Mouse (Mus musculus): ENCODE data around the gene Uaca. TPM values are rescaled to one million over a fixed set of nuclear protein-coding genes. Genes with fewer than 3 reads are reported as not detected.

Gene Uaca
- polyA plus RNA-seq, 1 experiment from 2014 or later, result 15.2 TPM

GRCm38 (mm10) chr9:60821501-60821900, 27.2 kb downstream of the Uaca start:
- Histone ChIP-seq H3K36me3 (no peaks in the 10 kb centered on the region), H3K4me2 (replicated peaks) (no peak overlapping the region), H3K4me1 (no peaks in the 10 kb centered on the region), H3K27me3 (no peaks in the 10 kb centered on the region), H3K9me3 (no peaks in the 10 kb centered on the region), H3K27ac (replicated peaks) (no peak overlapping the region), H3K9ac (replicated peaks) (no peak overlapping the region), H3K4me3 (no peak overlapping the region)
- WGBS, result 59% methylated on average over 4 of the region's 4 CpGs
- ATAC-seq (replicated peaks), result no peak

- H3K27me3 ChIP-seq, result no peaks in the 10 kb centered on the region
- no peak for ATAC-seq (replicated peaks)
- no peaks in the 10 kb centered on the region for H3K36me3 ChIP-seq
- no peaks in the 10 kb centered on the region for H3K9me3 ChIP-seq
- no peak overlapping the region for H3K4me2 ChIP-seq (replicated peaks)
- WGBS, result 81% methylated on average over 6 of the region's 6 CpGs
- H3K4me1 ChIP-seq, result no peaks in the 10 kb centered on the region
- H3K27ac ChIP-seq (replicated peaks), result no peak overlapping the region
- no peak overlapping the region for H3K9ac ChIP-seq (replicated peaks)
- H3K4me3 ChIP-seq, result no peak overlapping the region
These were observed 28.3 kb downstream of the Uaca start for GRCm38 (mm10) chr9:60822681-60823080.

DNA sequence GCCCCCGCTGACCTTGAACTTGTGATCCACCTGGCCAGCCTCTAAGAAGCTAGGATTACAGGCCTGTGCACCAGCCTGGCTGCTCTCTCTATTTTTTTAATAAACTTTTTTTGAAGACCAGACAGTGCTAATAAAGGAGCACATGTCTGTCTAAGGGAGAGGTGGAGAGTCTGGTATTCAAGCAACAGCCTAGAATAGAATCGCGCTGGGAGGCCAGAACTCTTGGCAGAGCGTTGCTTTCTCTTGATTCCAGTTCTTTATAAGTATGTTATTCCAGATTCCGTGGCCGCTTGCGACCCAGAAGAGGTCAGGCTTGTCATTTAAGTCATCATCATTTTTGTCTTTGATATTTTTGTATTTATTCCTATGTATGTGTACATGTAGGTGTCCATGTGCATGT, 31.2 kb downstream of the Uaca start:
- no peaks in the 10 kb centered on the region for H3K36me3 ChIP-seq
- ATAC-seq (replicated peaks), result no peak
- no peak overlapping the region for H3K27ac ChIP-seq (replicated peaks)
- H3K27me3 ChIP-seq, result no peaks in the 10 kb centered on the region
- H3K4me1 ChIP-seq, result no peaks in the 10 kb centered on the region
- H3K4me2 ChIP-seq (replicated peaks), result no peak overlapping the region
- no peak overlapping the region for H3K4me3 ChIP-seq
- no peak overlapping the region for H3K9ac ChIP-seq (replicated peaks)
- 93% methylated on average over 7 of the region's 7 CpGs for WGBS
- no peaks in the 10 kb centered on the region for H3K9me3 ChIP-seq

GRCm38 (mm10) chr9:60826759-60827158, 32.4 kb downstream of the Uaca start:
- Histone ChIP-seq H3K9ac (replicated peaks) (no peak overlapping the region), H3K4me2 (replicated peaks) (no peak overlapping the region), H3K27ac (replicated peaks) (no peak overlapping the region), H3K4me1 (no peaks in the 10 kb centered on the region), H3K36me3 (no peaks in the 10 kb centered on the region), H3K9me3 (no peaks in the 10 kb centered on the region), H3K27me3 (no peaks in the 10 kb centered on the region), H3K4me3 (no peak overlapping the region)
- 86% methylated on average over 7 of the region's 7 CpGs for WGBS
- no peak for ATAC-seq (replicated peaks)

DNA sequence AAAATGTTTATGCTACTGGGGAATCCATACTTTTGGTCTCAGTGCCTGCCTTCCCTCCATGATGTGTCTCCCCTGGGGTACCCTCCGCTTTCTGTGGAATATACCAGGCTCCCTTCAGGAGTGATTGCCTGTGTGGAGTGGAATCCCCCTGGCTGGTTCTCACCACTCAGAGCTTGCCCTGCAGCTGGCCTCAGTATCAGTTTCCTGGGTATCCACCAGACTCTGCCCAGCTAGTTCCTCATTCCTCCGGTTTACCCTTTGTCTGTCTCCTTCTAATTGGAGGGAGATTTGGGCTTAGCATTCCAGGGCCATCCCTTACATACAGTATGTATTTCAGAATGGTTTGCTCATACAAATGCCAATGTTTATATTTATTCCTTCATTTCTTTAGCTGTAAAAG, 33.9 kb downstream of the Uaca start:
- 77% methylated on average over 2 of the region's 2 CpGs for WGBS

DNA sequence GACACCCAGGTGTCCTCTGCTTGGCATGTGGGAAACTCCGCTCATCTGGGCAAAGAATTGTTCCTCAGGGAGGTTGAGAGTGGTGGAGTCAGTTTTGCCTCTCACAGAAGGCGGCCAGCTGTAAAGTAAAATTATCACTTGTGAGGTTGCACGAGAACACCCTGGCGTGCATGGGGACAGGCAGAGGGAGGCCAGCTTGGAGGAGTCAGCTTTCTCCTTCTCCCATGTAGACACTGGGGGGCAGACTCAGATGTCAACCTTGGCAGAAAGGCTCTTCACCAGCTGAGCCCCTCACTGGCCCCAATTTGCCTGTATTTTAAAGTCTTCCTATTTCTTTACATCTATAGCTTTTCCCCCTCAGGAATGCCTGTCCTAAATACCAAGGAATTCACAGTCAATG, 35.3 kb downstream of the Uaca start:
- Histone ChIP-seq H3K36me3 (no peaks in the 10 kb centered on the region), H3K4me1 (no peaks in the 10 kb centered on the region), H3K4me2 (replicated peaks) (no peak overlapping the region), H3K4me3 (no peak overlapping the region), H3K27ac (replicated peaks) (no peak overlapping the region), H3K9me3 (no peaks in the 10 kb centered on the region), H3K9ac (replicated peaks) (no peak overlapping the region), H3K27me3 (no peaks in the 10 kb centered on the region)
- ATAC-seq (replicated peaks), result no peak
- WGBS, result 89% methylated on average over 4 of the region's 4 CpGs

More for the DNA sequence above, 33.9 kb downstream of the Uaca start:
- H3K27ac ChIP-seq (replicated peaks), result no peak overlapping the region
- H3K4me3 ChIP-seq, result no peak overlapping the region
- H3K4me2 ChIP-seq (replicated peaks), result no peak overlapping the region
- H3K27me3 ChIP-seq, result no peaks in the 10 kb centered on the region
- no peaks in the 10 kb centered on the region for H3K4me1 ChIP-seq
- H3K9ac ChIP-seq (replicated peaks), result no peak overlapping the region
- H3K36me3 ChIP-seq, result no peaks in the 10 kb centered on the region
- no peak for ATAC-seq (replicated peaks)
- no peaks in the 10 kb centered on the region for H3K9me3 ChIP-seq

GRCm38 (mm10) chr9:60830079-60830478, 35.7 kb downstream of the Uaca start:
- Histone ChIP-seq H3K4me1 (no peaks in the 10 kb centered on the region), H3K9me3 (no peaks in the 10 kb centered on the region), H3K4me3 (no peak overlapping the region), H3K27ac (replicated peaks) (no peak overlapping the region), H3K36me3 (no peaks in the 10 kb centered on the region), H3K9ac (replicated peaks) (no peak overlapping the region), H3K4me2 (replicated peaks) (no peak overlapping the region), H3K27me3 (no peaks in the 10 kb centered on the region)
- no peak for ATAC-seq (replicated peaks)
- 81% methylated on average over 3 of the region's 3 CpGs for WGBS

DNA sequence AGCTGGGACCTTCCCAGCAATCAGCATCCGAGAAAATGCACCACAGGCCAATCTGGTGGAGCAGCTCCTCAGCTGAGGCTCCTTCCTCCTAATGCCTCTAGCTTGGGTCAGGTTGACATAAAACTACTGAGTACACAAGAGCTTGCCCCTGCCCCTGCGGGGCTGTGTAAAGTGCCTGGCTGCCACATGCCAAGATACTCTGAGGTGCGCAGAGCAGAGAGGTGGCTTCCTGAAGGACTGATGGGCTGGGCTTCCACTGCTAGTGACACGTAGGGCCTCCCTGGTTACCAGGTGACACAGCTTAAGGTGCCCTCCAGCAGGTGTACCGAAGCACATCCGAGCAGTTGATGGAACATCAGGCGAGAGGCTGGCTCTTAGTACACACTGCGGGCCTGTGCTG, 37.9 kb downstream of the Uaca start:
- ATAC-seq (replicated peaks), result no peak
- H3K9ac ChIP-seq (replicated peaks), result no peak overlapping the region
- H3K4me3 ChIP-seq, result no peak overlapping the region
- H3K4me2 ChIP-seq (replicated peaks), result no peak overlapping the region
- H3K36me3 ChIP-seq, result no peaks in the 10 kb centered on the region
- H3K9me3 ChIP-seq, result no peaks in the 10 kb centered on the region
- peaks cover 7% of the 10 kb centered on the region for H3K4me1 ChIP-seq
- H3K27ac ChIP-seq (replicated peaks), result no peak overlapping the region
- no peaks in the 10 kb centered on the region for H3K27me3 ChIP-seq
- 96% methylated on average over 8 of the region's 8 CpGs for WGBS

DNA sequence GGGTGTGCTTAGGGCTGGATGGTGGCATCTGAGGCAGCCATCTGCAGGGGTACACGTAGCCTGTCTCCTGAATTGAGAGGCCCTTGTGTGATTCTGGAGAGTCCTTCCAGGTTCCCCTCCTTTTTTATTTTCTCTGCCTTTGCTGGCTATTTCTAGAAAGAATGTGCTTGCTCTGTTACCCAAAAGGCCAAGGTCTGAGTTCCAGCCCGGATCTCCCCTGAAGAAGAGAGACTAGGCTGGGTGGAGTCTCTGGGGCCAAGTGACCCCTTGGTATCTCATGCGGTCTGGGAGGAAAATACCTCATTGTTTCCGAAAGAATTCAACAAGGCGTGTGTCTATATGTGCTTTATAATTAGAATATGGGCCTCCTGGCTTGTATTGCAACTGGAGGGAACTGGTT, 41.8 kb downstream of the Uaca start:
- Histone ChIP-seq H3K4me1 (peaks cover 22% of the 10 kb centered on the region), H3K36me3 (no peaks in the 10 kb centered on the region), H3K9ac (replicated peaks) (no peak overlapping the region), H3K4me2 (replicated peaks) (no peak overlapping the region), H3K4me3 (no peak overlapping the region), H3K27me3 (no peaks in the 10 kb centered on the region), H3K27ac (replicated peaks) (no peak overlapping the region), H3K9me3 (no peaks in the 10 kb centered on the region)
- ATAC-seq (replicated peaks), result no peak
- 65% methylated on average over 5 of the region's 5 CpGs for WGBS

GRCm38 (mm10) chr9:60837078-60837448, 42.7 kb downstream of the Uaca start:
- H3K27ac ChIP-seq (replicated peaks), result no peak overlapping the region

DNA sequence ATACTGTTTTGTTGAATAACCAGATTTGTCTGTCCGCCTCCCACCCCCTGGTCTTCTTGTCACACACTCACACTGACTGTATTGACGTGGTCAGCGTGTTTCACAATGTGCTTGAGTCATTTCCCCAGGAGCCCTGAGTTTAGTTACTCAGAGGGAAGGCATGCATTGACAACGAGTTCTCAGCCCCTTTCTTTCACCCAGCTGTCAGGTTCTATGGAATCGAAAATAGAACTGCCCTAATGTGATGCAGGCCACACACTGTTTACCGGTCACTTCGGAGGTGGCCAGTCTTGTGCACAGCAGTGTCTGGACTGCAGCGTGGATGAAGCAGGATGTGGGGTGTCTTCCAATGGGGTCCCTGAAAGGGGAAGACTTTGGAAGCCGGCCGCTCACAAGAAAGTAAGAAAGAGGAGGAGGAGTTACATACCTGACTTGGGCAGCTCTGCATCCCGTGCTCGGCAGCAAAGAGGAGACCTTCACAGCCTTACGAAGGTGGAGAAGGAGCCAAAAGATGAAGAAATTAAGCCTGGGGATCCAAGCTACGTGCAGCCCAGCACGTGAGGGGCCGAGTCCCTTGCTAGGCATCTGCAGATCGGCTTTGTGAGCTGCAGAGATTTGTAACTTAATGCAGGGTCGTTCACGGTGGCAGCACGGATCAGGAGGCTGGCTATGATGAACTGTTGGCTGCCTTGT, 43.3 kb downstream of the Uaca start:
- H3K9me3 ChIP-seq, result no peaks in the 10 kb centered on the region
- peak overlapping the region; percentile 44 for H3K4me2 ChIP-seq (replicated peaks)
- no peaks in the 10 kb centered on the region for H3K27me3 ChIP-seq
- 2% methylated on average over 20 of the region's 20 CpGs for WGBS
- peaks cover 22% of the 10 kb centered on the region for H3K4me1 ChIP-seq
- no peaks in the 10 kb centered on the region for H3K36me3 ChIP-seq
- ATAC-seq (replicated peaks), result 0 out of 2 replicates have a peak, but pooled peaks have one; percentile 38
- peak overlapping the region; percentile 18 for H3K4me3 ChIP-seq
- peak overlapping the region; percentile 29 for H3K9ac ChIP-seq (replicated peaks)
- H3K27ac ChIP-seq (replicated peaks), result peak overlapping the region; percentile 37; the same call in 1 of the 2 replicates

More at GRCm38 (mm10) chr9:60837078-60837448, 42.7 kb downstream of the Uaca start:
- no peak overlapping the region for H3K4me3 ChIP-seq
- peak overlapping the region; percentile 44; the same call in 1 of the 2 replicates for H3K4me2 ChIP-seq (replicated peaks)
- no peaks in the 10 kb centered on the region for H3K27me3 ChIP-seq
- ATAC-seq (replicated peaks), result no peak
- H3K9ac ChIP-seq (replicated peaks), result no peak overlapping the region
- H3K9me3 ChIP-seq, result no peaks in the 10 kb centered on the region
- 35% methylated on average over 4 of the region's 4 CpGs for WGBS
- H3K36me3 ChIP-seq, result no peaks in the 10 kb centered on the region
- peaks cover 22% of the 10 kb centered on the region for H3K4me1 ChIP-seq

DNA sequence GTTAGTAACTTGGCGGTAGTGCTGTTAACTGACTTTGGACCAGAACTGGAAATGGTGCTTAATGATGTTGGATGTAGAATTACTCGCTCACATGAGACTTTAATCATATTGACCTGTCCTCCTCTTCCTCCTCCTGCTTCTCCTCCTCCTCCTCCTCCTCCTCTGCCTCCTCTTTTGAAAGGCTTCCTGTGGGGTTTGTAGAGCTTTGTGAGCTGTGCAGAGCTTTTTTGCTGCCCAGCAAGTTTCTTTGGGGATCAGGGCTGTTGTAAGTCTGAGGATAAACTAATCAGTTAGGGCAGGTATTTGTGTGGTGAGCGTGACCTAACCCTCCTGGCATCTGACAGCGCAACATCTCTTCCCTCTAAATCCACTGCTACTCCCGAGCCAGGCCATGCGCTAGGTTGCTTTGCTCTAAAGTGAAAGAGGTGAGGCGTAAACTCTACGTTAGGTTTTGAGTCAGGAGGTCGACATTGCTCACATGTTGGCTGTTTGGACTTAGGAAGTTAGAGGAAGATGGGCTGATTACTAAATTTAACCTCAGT, 44.1 kb downstream of the Uaca start:
- no peak for ATAC-seq (replicated peaks)
- 18% methylated on average over 9 of the region's 9 CpGs for WGBS

GRCm38 (mm10) chr9:60841393-60841792, 47.1 kb downstream of the Uaca start:
- Histone ChIP-seq H3K4me3 (no peak overlapping the region), H3K9me3 (no peaks in the 10 kb centered on the region), H3K9ac (replicated peaks) (no peak overlapping the region), H3K27me3 (no peaks in the 10 kb centered on the region), H3K36me3 (no peaks in the 10 kb centered on the region), H3K4me1 (peaks cover 22% of the 10 kb centered on the region), H3K27ac (replicated peaks) (no peak overlapping the region), H3K4me2 (replicated peaks) (no peak overlapping the region)
- no peak for ATAC-seq (replicated peaks)
- 13% methylated on average over 5 of the region's 5 CpGs for WGBS

More for the DNA sequence above, 44.1 kb downstream of the Uaca start:
- Histone ChIP-seq H3K9me3 (no peaks in the 10 kb centered on the region), H3K27ac (replicated peaks) (no peak overlapping the region), H3K9ac (replicated peaks) (peak overlapping the region; percentile 29; the same call in 1 of the 2 replicates), H3K4me3 (0 out of 2 replicates have a peak overlapping the region, but pooled peaks have one; percentile 18), H3K4me2 (replicated peaks) (peak overlapping the region; percentile 44; the same call in 1 of the 2 replicates), H3K4me1 (peaks cover 22% of the 10 kb centered on the region), H3K27me3 (no peaks in the 10 kb centered on the region), H3K36me3 (no peaks in the 10 kb centered on the region)
